Mouse (Mus musculus) thymus, postnatal 25 days (tissue): ENCODE measurements around the gene Cdk9.

Source experiments
- DNase-seq: peaks from one replicate; pipeline ENCODE4 v3.0.0; 2022

Gene Cdk9

DNA sequence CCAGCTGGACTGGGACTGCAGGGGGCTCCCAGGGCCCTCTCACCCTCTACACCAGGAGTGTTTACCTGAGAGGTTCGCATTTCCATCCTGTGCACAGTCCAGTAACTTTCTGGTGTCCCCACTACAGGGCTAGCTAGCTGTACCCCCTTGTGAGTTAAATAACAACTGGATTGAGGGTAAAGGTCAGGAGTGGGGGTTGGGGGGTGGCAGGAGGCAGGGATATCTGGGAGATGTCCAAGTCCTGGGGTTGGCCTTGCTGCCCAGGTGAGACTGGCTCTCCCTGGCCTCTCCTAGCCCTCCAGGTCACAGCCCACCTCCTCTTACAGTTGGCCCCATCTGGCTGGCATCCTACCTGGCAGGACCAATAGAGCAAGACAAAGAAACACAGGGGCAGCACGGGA is 8.9 kb downstream of the Cdk9 start, which contains the start of gene Fpgs:
Gene Fpgs, minus strand, starts transcription at position 125 of the 401 bp plus-strand sequence.
- DNase-seq, result no peak

DNA sequence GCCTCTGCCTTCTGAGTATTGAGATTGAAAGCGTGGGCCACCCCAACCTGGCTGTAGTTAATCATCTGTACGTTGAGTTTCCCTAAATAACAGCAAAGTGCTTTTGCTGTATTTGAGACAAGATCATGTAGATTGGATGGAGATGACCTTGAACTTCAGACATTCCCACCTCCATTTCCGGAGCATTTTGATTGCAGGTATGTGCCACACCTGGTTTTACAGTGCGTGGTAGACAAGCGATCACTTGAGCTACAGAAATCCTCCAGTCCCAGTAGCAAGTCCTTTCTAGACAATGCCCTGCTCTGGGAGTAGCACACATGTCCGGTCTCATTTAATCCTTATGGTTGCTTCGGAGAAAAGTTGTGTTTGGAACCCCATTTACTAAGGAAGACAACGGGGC is 9.8 kb downstream of the Cdk9 start:
- no peak for DNase-seq

DNA sequence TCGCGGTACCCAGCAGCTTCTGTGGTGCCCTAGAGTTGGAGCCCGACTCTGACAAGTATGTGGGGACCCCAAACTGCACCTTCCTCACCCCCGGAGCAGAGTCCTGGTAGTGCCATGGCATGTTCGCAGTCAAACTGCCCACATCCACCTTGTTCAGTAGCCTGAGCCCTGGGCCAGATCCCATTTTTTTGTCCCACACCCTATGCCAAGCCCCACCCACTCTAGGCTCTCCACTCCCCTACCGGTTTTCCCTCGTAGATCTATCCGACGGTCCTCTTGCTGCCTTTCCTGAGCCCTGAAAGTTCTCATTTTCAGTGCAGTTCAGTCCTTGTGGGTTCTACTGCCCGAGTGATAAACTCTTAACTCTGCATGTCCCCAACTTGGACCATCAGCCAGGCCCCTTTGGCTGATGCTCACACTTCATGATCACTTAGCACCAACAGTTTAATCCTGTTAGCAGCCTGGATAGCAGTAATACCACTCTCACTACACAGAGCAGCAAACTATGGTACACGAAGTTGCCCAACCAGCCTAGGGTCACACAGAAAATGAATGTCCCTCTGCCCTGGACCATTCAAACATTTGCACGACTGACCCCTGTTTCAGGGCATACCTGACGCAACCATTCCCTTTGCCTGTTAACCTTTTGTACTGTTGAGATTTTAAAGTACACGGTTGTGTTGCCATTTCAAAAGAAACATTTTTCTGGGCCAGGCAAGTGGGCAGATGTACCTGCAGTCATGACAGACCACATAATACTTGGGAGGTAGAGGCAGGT is 11.7 kb downstream of the Cdk9 start:
- no peak for DNase-seq

DNA sequence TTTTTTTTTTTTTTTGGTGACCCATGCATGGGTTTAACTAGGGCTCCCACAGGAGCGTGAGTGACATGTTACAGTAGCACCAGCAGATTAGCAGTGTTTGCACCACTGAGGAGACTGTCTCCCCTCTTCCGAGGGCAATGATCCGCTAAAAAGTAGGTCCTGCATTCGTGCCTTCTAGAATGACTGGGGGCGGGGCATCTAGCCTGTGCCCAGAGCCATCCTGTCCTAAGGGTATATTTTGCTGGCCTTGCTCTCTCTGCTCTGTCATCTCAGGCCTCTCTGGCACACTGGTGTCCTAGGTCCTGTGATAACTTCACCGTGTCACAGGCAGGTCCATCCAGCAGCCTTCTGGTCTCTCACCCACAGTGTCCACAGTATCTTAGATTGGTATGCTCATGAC is 13.2 kb downstream of the Cdk9 start:
- DNase-seq, result no peak

DNA sequence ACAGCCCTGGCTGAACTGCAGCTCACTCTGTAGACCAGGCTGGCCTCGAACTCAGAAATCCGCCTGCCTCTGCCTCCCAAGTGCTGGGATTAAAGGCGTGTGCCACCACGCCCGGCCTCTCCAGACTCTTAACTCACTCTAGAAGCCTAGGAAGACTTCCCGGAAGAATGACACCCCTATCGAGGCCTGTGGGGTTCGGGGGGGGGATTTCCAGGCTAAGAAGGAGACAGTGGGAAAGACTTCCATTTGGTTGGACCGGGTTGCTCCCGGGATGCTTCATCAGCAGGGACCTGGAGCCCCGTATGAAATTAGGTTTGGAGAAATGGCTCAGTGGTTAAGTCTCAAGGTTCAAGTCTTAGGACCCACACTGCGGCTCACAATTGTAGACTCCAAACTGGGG is 18.2 kb downstream of the Cdk9 start:
- DNase-seq, result no peak

DNA sequence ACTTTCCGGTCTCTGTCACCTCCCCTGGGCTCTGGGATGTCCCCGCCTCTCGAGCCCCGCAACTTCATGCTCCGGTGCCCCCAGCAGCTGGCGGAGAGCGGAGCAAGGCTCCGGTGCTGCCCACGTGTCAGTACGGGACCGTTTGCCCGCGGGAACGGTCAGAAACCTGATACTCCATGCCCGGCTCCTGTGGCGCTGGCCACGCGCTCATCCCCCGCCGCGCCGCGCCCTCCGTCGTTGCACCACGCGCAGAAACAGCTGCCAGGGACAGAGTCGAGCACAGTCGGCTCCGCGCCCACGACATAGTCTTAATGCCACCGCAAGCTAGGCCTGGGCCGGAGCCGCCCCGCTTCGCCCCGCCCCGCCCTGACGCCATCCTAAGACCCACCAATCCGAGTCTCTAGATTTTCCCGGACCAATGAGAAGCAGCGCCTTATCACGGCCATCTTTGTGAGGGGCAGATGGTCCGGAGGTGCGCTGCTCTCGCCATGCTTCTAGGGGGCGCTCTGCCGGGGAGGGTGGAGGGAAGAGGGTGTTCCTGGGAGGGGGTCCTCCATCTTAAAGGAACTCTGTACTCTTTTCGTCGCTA is 19.0 kb downstream of the Cdk9 start:
- DNase-seq, result peak; percentile 97

DNA sequence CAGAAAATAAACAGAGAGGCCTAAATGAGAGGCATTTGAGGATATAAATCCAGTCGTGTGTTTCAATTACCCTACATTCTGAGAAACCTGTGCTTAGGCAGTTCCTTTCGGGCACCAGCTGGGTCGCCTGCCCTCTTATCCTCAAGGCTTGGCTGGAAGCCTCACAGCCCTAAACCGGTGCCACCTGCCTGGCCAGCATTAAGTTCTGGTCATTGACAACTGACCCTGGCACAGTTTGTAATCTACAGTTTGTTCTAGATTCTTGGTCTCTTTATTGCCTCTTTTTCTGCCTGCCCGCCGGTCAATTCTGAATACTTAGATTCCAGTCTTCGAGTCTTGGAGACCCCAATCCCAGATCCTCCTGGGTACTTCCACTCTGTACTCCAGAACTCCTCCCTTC is 19.6 kb downstream of the Cdk9 start:
- DNase-seq, result peak; percentile 18

DNA sequence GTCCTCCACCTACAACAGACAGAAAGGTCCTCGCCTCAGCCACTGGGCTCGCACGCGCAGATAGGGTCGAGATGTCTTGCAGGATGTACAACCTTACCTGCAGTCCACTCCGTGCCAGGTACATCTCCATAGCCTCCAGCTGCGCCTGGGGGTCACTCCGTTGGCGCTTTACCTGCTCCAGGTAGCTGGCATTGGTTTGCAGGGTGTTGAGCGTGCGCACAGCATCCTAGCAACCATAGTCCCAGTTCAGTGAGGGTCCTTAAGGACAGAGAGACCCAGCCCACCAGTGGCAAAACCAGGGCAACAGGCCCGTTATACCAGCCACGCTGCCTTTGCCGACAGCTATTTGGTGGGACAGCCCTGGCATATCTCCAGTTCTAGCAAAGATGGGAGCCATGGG is 20.4 kb downstream of the Cdk9 start:
- no peak for DNase-seq

DNA sequence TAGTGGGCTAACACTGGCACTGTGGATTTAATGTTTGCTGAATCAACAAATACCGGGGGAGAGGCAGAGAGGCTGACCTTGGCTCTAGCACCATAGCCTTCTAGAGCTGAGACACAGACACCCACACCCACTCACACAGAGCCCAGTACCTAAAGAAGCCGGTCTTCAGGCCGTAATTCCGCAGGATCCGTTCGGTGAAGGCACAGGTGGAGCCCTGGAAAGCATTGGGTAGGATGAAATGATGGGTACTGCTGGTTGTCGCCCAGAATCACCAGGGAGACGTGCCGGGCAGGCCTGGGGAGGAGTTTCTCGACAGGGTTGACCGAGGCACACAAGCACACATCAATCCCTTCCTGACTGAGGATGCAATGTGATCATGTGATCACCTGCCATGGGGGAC is 21.8 kb downstream of the Cdk9 start:
- DNase-seq, result no peak

DNA sequence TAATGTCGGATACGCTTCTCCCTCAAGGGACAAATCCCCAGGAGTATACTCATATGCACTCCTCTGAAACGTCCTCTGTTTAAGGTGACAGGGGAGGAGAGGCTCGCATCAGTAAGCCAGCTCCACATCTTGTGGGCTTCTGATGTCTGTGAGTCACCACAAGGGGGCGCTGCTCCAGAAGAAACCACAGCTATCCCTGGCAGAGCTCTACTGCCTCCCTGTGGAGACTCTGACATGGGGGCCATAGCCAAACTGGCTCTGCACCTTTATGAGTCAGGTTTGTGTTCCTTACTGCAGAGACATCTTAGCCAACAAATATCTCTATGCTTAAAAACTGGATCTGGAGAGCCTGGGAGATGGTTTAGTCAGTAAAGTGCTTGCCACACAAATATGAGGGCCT is 23.5 kb downstream of the Cdk9 start:
- peak; percentile 91 for DNase-seq

DNA sequence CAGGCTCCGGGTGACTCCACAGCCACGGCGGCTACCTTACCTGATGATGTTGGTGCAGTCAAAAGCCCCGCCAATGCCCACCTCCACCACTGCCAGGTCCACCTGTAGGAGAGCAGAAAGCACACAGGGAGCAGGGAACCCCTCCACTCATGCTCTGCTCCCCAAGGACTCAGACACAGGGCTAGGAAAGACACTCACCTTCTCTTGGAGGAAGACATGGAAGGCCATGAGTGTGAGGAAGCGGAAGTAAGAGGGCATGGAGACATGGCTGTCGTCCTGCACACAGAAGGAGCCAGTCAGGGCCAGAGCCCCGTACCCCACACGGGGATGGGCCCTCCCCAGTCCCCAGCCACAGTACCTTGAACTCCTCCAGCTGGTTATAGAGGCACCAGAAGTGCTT is 25.3 kb downstream of the Cdk9 start:
- no peak for DNase-seq

DNA sequence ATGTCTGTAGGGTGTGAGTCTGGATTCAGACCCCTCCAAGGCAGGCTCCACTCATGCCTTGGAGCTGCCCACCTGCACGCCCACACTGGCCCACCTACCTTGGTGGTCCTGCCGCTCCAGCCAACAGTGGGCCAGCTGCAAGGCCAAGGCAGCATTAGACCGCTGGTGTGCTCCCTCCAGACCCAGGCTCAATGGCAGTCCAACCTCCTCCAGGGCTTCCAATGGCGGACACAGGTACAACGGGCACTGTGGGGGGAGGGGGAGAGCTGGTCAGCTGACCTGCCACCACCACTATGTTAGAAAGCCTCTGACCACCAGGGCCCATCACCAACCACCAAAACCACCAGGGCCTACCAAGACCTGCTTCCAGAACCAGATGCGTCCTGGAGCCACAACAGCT is 26.2 kb downstream of the Cdk9 start:
- no peak for DNase-seq

DNA sequence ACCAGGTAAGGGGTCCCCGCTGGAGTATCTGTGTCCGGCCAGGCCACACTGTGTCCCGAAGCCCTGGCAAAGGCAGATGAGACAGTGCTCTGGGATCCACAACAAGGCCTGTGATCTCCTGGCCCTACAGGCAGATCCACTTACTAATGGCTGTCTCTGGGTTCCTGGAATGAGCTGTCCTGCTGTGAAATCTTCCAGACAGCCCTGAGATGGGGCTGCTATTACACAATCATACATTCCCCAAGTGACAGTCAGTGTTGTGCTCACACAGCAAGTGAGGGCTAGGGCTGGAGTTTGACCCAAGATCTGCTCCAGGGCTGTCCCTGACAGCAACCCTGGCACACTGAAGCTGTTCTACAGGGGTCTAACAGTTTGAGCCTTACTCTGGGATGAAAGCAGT is 27.1 kb downstream of the Cdk9 start:
- DNase-seq, result no peak

DNA sequence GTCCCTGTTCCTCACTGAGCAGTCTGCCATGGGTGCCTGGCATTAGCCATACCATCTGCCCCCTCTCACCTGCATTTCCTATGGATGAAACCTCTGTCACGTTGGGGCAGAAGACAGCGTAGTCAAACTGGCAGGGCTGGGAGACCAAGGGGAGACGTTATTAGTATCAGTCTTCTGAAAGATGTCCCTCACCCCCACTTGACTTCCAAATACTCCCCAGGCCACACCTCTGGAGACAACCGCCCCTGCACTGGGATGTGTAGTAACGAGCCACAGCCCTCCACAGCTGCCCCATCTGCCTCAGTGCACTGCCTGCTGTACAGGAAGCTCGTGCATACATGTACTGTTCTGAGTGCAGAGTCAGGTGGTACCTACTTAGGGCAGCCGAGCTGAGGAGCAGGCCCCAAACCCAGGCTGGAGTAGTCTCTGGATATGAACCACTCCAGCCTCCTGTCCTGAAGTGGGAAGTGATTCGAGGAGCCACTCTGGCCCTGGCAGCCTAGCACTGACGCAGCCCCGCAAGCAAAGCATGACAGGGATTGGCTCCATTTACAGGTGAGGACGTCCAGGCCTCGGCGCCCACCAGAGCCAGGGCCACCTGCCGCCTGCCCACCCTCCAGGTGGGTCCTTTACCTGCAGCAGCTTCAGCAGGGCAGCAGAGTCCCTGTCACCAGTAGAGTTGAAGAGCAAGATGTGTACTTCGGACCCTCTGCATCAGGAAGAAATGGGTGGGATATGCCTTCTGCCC is 28.0 kb downstream of the Cdk9 start:
- DNase-seq, result no peak

DNA sequence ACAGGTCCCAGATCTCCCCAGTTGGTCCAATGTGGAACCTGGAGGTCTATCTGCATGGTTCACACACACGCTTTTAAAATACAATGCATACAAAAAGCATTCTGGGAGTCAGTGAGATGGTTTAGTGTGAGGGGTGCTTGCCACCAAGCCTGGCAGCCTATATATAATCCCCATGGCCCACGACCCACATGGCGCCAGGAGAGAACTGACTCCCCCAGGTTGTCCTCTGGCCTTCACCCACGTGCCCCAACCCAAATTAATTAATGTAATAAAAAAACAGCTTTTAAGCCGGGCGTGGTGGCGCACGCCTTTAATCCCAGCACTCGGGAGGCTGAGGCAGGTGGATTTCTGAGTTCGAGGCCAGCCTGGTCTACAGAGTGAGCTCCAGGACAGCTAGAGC is 29.2 kb downstream of the Cdk9 start:
- no peak for DNase-seq

DNA sequence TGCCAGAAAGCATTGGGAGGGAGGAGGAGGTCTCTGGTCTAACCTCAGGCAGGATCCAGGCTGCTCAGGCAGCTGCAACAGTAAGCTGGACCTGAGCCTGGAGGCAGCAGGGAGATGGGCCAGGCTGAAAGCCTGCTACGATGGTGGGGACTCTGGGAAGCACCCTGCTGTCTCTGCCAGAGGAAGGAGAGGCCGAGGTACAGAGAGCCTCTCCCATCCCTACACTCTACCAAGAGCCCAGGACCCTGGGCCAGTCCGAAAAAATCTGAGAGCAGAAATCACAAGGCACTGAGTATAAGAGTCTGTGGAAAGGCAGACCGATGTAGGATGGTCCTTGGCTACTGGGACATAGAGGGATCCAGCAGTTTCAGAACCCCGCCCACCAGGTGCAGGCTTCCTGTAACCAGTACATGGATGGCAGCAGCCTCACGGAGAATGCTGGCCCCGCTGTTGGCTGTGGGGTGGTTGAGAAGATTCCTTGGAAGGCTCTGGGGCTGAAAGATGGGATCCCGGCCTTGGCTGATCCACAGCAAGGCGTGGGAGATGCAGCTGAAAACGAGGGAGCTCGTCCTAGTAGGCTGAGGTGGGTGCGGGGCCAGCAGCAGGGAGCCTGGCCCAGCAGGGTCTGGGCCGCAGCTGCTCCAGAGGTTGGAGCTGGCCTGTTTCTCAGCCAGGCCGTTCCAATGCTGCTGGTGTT is 30.0 kb downstream of the Cdk9 start:
- DNase-seq, result no peak

DNA sequence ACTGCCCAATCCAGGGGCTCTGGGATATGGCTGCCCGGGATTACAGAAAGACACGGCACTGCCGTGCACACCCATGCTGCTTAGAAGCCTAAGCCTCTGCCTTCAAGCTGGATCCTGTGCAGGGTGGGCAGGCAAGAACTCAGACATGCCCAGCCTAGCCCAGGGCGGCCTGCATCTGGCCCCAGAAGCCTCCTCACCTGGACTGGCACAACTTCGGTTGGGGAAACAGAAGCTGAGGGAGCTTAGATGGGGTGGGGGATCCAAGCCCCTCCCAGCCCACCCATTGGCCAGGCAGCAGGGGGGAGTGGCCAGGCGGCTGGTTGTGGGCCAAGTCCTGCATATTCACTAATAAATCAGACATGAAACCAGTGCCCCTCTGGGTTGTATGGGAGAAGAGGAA is 31.1 kb downstream of the Cdk9 start:
- no peak for DNase-seq

DNA sequence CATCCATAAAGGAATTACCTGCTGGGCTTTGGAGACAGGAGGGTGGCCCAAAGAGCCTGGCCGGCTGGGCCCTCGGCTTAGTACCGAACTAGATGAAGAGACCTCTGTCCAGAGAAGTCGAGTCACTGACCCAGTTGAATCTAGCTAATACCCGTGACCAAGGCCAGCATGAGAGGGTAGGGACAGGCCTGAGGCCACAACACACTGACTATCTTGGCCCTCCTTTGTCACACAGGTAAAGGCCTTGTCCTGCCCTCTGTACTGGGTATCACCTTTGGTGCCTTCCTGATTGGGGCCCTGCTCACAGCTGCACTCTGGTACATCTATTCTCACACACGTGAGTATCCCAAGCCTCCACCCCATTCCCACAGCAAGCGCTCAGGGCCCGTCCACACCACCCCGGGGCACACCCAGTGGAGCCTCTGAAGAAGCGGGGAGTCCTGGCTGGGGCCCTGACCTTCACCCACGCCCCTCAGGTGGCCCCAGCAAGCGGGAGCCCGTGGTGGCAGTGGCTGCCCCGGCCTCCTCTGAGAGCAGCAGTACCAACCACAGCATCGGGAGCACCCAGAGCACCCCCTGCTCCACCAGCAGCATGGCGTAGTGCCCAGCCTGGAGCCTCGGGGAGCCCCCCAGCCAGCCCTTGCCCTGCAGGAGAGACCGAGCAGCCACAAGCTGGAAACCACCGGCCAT is 31.8 kb downstream of the Cdk9 start:
- DNase-seq, result no peak

DNA sequence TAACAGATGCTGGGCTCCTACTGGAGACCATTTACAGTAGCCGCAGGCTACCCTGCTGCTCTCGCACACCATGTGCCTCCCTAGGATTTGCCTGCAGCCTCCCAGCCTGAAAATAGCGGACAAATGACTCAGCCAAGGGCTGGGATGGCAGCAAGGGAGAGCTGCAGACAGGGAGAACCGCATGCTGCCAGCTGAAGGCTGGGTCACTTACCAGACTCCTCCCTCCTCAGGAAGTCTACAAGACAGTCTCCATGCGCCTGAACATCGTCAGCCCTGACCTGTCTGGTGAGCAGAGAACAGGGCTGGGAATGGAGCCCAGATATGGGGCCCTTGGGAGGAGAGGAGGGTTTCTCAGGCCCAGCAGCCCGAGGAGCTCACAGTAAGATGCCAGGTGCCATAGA is 32.8 kb downstream of the Cdk9 start:
- no peak for DNase-seq

DNA sequence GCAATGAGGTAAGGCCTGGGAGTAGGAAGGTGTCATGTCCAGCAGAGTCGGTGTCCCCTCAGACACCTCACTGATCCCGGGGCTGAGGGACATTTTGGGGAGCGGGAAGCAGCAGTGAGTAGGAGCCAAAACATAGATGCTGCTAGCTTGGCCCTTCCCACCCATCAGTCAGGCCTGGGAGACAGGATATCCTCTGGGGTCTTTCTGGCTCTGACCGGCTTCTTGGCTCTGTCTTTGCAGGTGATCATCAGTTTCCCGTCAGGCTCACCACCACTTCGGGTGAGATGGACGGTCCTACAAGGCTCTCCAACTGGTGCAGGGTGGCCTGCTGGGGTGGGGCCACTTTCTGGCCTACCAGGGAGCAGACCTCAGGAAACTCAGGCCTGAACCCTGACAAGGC is 35.2 kb downstream of the Cdk9 start:
- DNase-seq, result no peak

DNA sequence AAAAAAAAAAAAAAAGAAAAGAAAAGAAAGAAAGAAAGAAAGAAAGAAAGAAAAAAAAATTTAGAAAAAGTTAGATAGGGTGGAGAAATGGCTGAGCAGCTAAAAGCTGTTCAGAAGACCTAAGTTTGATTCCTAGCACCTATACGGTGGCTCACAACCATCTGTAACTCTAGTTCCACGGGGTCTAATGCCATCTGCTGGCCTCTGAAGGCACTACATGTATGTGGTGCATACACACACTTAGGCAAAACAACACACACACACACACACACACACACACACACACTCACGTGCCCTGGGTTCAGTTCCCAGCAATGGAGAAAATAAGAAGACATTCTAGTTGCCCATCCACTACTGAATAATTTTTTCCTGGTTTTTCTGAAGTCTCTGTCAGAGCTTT is 36.1 kb downstream of the Cdk9 start:
- no peak for DNase-seq

DNA sequence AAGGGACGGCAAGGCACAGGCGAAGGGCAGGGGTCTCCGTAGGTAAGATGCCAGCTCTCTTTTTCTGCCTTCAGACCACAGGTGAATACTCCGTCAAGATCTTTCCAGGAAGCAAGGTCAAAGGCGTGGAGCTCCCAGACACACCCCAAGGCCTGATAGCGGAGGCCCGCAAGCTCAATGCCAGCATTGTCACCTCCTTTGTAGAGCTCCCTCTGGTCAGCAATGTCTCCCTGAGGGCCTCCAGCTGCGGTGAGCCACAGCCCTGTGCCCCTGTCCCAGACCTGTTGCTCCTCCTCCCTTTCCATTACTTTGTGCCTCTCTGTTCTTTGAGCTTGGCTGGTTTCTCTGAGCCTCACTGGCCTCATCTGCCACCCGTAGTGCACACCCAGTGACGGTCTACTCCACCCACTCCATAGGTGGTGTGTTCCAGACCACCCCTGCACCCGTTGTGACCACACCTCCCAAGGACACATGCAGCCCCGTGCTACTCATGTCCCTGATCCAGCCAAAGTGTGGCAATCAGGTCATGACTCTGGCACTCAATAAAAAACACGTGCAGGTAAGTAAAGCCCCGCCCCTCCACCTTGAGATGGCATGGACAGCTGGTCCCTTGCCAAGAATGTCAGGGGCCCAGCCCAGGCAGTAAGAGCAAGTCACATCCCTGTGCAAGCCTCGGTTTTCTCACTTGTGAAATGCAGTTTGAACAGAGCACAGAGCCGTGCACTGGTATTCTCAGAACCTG is 39.5 kb downstream of the Cdk9 start:
- DNase-seq, result no peak
